Mouse (Mus musculus) kidney, postnatal 0 days (tissue): Measurements from ENCODE around the gene Dpf2. TPM values are rescaled to one million over a fixed set of nuclear protein-coding genes. Genes with fewer than 3 reads are reported as not detected.
A peak's percentile ranks its signal among the peaks of the same experiment; 100 is the strongest.

Experiments
- ATAC-seq: fragments of 200-750 bp; cut with Nextera tagmentation; replicated peaks from 2 replicates; pipeline ENCODE4 v1.8.0; 2017; ENCODE audit warnings: low read depth, moderate number of reproducible peaks, moderate TSS enrichment, moderate library complexity; ENCODE audit not compliant: low FRiP score
- DNase-seq: peaks from one replicate; pipeline ENCODE4 v3.0.0-alpha.2; 2016; ENCODE audit warnings: low spot score
- H3K27ac ChIP-seq: fragments of 300-500 bp; sonication (generic); 2 replicates; pipeline ENCODE4 v1.5.1; 2014; ENCODE audit warnings: mild to moderate bottlenecking
- H3K27me3 ChIP-seq: fragments of 300-500 bp; sonication (generic); 2 replicates; pipeline ENCODE4 v1.6.1; 2014; ENCODE audit warnings: low read length, mixed read lengths; ENCODE audit not compliant: insufficient read depth
- H3K36me3 ChIP-seq: fragments of 300-500 bp; sonication (generic); 2 replicates; pipeline ENCODE4 v1.6.1; 2014; ENCODE audit warnings: low read length, mixed read lengths; ENCODE audit not compliant: insufficient read depth
- H3K4me1 ChIP-seq: fragments of 300-500 bp; sonication (generic); replicated peaks from 2 replicates; pipeline ENCODE4 v1.6.1; 2014; ENCODE audit warnings: antibody characterized with exemption, low read length, mixed read lengths; ENCODE audit not compliant: insufficient read depth
- H3K4me2 ChIP-seq: fragments of 300-500 bp; sonication (generic); 2 replicates; pipeline ENCODE4 v1.6.1; 2014; ENCODE audit warnings: mild to moderate bottlenecking, low read length, moderate library complexity, mixed read lengths
- H3K4me3 ChIP-seq: fragments of 300-500 bp; sonication (generic); replicated peaks from 2 replicates; pipeline ENCODE4 v1.5.1; 2014; ENCODE audit warnings: low read depth, low read length
- H3K9ac ChIP-seq: fragments of 300-500 bp; sonication (generic); 2 replicates; pipeline ENCODE4 v1.6.1; 2014; ENCODE audit warnings: low read depth, low read length
- H3K9me3 ChIP-seq: fragments of 300-500 bp; sonication (generic); replicated peaks from 2 replicates; pipeline ENCODE4 v1.6.1; 2016; ENCODE audit warnings: low read length, inconsistent platforms, mixed read lengths
- CTCF ChIP-seq: IDR thresholded peaks from 2 replicates; pipeline ENCODE4 v1.5.1; 2016; ENCODE audit warnings: antibody characterized with exemption, low read depth, mild to moderate bottlenecking, moderate library complexity
- WGBS: fragments of 180-500 bp; shearing (Covaris S2); extraction: QIAGEN DNeasy Blood & Tissue Kit; methylation state at CpG from one replicate; pipeline ENCODE4 v1.1.7; 2014; 5-methylcytosine and 5-hydroxymethylcytosine counted together
- polyA plus RNA-seq: library from polyadenylated mRNA; unstranded; fragments of >200 nt; fragmentation: Nextera tagmentation; extraction: Ambion mirVana; gene quantifications from 2 replicates; pipeline ENCODE4 v1.2.1, GENCODE M21; 2015

Dpf2 gene
- polyA plus RNA-seq, 1 experiment from 2014 or later, result 109 TPM

DNA sequence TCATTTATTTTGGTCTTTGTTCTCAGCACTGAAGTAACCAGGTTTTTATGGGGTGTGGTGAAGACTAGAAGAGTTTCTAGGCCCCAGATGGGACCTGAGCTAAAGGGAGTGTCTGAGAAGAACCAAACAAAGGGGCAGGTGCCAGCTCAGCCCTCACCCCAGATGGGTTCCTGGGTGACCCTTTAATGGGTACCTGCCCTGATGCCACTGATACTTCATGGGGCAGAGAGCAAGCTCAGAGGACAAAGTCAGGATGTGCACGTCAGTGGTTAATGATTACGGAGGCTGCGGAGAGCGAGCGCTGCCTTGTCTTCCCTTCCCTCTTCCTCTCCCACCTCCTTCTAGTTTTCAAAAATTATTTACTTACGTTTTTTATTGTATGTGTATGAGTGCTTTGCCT, 31.7 kb downstream of the Dpf2 start:
- ATAC-seq (no peak), DNase-seq (no peak)
- 79% methylated on average over 6 of the region's 6 CpGs for WGBS
- Histone ChIP-seq H3K4me1 (peaks cover 11% of the 10 kb centered on the region; the same call in 1 of the 2 replicates), H3K27ac (no peak overlapping the region), H3K9ac (0 out of 2 replicates have a peak overlapping the region, but pooled peaks have one; percentile 8), H3K4me2 (no peak overlapping the region), H3K36me3 (0 out of 2 replicates have a peak, but pooled peaks cover 6% of the 10 kb centered on the region), H3K9me3 (no peaks in the 10 kb centered on the region), H3K4me3 (no peak overlapping the region), H3K27me3 (no peaks in the 10 kb centered on the region)
- no peak for TF ChIP-seq CTCF

DNA sequence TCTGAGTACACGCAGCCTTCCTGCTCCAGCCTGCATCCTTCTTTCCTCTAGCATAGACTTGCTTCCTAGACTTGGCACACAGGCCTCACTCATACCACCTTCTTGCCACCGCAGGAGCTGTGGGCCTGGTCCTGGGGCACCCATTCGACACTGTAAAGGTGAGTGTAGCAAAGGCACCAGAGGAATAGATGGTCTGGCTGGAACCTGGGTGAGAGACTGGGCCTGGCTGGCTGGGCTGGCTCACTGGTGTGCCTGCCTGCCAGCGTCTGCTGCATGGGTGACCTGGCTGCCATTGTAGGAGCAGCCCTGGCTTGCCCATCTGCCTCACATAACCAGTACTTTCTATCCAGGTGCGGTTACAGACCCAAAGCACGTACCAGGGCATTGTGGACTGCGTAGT, 33.1 kb downstream of the Dpf2 start:
- Histone ChIP-seq H3K4me3 (no peak overlapping the region), H3K9me3 (no peaks in the 10 kb centered on the region), H3K36me3 (0 out of 2 replicates have a peak, but pooled peaks cover 6% of the 10 kb centered on the region), H3K27ac (0 out of 2 replicates have a peak overlapping the region, but pooled peaks have one; percentile 5), H3K4me1 (peaks cover 14% of the 10 kb centered on the region; the same call in 1 of the 2 replicates), H3K9ac (no peak overlapping the region), H3K27me3 (no peaks in the 10 kb centered on the region), H3K4me2 (peak overlapping the region; percentile 5; the same call in 1 of the 2 replicates)
- WGBS, result 95% methylated on average over 7 of the region's 7 CpGs
- no peak for ATAC-seq
- no peak for TF ChIP-seq CTCF
- no peak for DNase-seq

GRCm38 (mm10) chr19:5878916-5879315, 33.9 kb downstream of the Dpf2 start:
- Histone ChIP-seq H3K4me2 (peak overlapping the region; percentile 37), H3K9ac (peak overlapping the region; percentile 50; the same call in 1 of the 2 replicates), H3K9me3 (no peaks in the 10 kb centered on the region)

DNA sequence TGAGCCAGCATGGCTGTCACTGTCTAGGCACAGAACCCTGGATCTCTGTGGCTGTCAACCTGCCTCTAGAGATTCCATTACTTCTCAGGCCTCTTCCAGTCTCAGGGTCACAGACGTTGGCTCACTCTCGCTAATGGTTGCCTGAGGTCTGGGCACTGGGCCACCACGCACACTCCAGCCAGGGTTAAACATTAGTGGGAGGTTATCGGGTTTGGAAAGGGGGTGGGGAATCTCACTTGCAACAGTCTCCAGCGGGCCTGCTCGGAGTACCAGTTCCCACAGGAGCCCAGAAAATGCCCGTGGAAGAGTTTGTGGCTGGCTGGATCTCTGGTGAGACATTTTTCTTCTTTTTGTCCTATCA, 34.5 kb downstream of the Dpf2 start:
- H3K4me2 ChIP-seq, result peak overlapping the region; percentile 37
- WGBS, result 42% methylated on average over 7 of the region's 7 CpGs
- peak overlapping the region; percentile 92 for H3K27ac ChIP-seq
- 0 out of 2 replicates have a peak, but pooled peaks cover 3% of the 10 kb centered on the region for H3K36me3 ChIP-seq
- peak overlapping the region; percentile 54; the same call in 1 of the 2 replicates for H3K9ac ChIP-seq
- H3K9me3 ChIP-seq, result no peaks in the 10 kb centered on the region
- ATAC-seq (peak; percentile 56), DNase-seq (peak; percentile 29)
- H3K4me3 ChIP-seq, result 0 out of 2 replicates have a peak overlapping the region, but pooled peaks have one; percentile 3
- TF ChIP-seq CTCF, result no peak
- H3K4me1 ChIP-seq, result peaks cover 24% of the 10 kb centered on the region
- H3K27me3 ChIP-seq, result no peaks in the 10 kb centered on the region

More at GRCm38 (mm10) chr19:5878916-5879315, 33.9 kb downstream of the Dpf2 start:
- 0 out of 2 replicates have a peak, but pooled peaks cover 5% of the 10 kb centered on the region for H3K36me3 ChIP-seq
- no peak for ATAC-seq
- no peak for TF ChIP-seq CTCF
- peaks cover 18% of the 10 kb centered on the region for H3K4me1 ChIP-seq
- DNase-seq, result no peak
- peak overlapping the region; percentile 92 for H3K27ac ChIP-seq
- H3K27me3 ChIP-seq, result no peaks in the 10 kb centered on the region
- WGBS, result 74% methylated on average over 3 of the region's 3 CpGs
- no peak overlapping the region for H3K4me3 ChIP-seq

- ATAC-seq, result peak; percentile 71
- Histone ChIP-seq H3K4me2 (peak within 1 kb of the TSS; percentile 37), H3K27me3 (no peaks in the 10 kb centered on the region), H3K4me1 (peaks cover 24% of the 10 kb centered on the region), H3K36me3 (peaks cover 8% of the 10 kb centered on the region; the same call in 1 of the 2 replicates), H3K9ac (peak within 1 kb of the TSS; percentile 54), H3K9me3 (no peaks in the 10 kb centered on the region), H3K4me3 (0 out of 2 replicates have a peak within 1 kb of the TSS, but pooled peaks have one; percentile 3), H3K27ac (peak within 1 kb of the TSS; percentile 92)
- DNase-seq, result peak; percentile 91
- peak; percentile 84 for TF ChIP-seq CTCF
- 33% methylated on average over 15 of the region's 15 CpGs for WGBS
These were observed 35.0 kb downstream of the Dpf2 start, which contains the start of gene Slc25a45 for GRCm38 (mm10) chr19:5877618-5878361. Slc25a45 (plus strand) TSS chr19:5877808.

- no peak for TF ChIP-seq CTCF
- Histone ChIP-seq H3K4me1 (peaks cover 33% of the 10 kb centered on the region), H3K4me3 (peak within 1 kb of the TSS; percentile 72), H3K27ac (peak within 1 kb of the TSS; percentile 58; the same call in 1 of the 2 replicates), H3K9ac (peak within 1 kb of the TSS; percentile 77), H3K9me3 (no peaks in the 10 kb centered on the region), H3K36me3 (peaks cover 10% of the 10 kb centered on the region; the same call in 1 of the 2 replicates), H3K27me3 (no peaks in the 10 kb centered on the region), H3K4me2 (peak within 1 kb of the TSS; percentile 80)
- WGBS, result 0% methylated on average over 37 of the region's 37 CpGs
- ATAC-seq (peak; percentile 69), DNase-seq (peak; percentile 98)
These were observed 37.8 kb downstream of the Dpf2 start, which contains the start of gene Frmd8 for GRCm38 (mm10) chr19:5874969-5875480. Frmd8 (minus strand) TSS chr19:5875274.
